In the genomic region with DNA sequence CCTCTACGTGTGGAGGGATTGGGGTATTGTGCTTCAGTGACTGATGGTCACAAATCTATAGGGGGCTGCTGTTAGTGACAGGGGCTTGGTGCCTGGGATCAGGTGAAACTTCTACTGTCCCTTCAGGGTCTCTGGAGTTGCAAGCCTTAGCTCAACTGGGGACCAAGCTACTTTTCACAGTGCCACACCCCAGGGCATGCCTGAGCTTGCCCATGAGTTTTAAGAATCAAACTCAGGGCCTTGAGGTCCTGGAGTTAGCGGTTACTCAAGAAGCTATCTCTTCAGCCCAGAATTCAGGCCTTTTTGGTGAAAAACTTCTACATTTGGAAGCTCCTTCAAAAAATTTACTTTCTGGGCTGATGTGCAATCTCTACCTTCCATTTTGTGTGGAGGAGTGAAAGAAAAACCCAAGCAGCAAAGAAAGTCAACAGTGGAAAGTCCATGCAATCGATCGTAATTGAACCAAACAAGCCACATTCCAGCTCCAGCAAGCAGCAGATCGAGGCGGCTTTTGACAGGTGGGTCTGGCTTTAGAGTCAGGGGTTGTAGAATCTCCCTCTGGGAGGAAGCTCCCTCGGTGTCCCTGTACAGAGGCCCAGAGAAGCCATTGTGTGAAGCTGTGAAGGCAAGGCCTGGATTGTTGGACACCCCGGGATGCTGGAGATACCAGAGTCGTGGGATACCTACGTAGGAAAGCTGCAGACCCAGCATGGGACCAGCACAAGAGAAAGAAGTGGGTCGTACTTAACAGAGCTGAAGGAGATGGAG, we compare ENCODE assay signal across 22 mouse cellular contexts. TPM values are rescaled to one million over a fixed set of nuclear protein-coding genes. Genes with fewer than 3 reads are reported as not detected.
DNase-seq lines count a peak whose midpoint lies in the region; ATAC-seq lines count a peak whose summit lies in the region.
"Had no signal": no experiment of that assay in that cellular context is flagged by ENCODE, and none has a peak within 500 bp of the region (broad histone marks: within the 10 kb centered on the region; RNA-seq: fewer than 3 reads in every experiment).

No protein-coding gene starts in this region.

- H3K27me3 ChIP-seq in heart, embryonic 13.5 days (replicated peaks), result no peaks in the 10 kb centered on the region
- no peaks in the 10 kb centered on the region for H3K27me3 ChIP-seq in liver, embryonic 11.5 days (replicated peaks; ENCODE audit: control insufficient read depth, insufficient read depth, low read length)
- no peaks in the 10 kb centered on the region for H3K27me3 ChIP-seq in stomach, embryonic 15.5 days (replicated peaks)
- no peaks in the 10 kb centered on the region for H3K27me3 ChIP-seq in forebrain, embryonic 15.5 days
- H3K27me3 ChIP-seq: limb, embryonic 12.5 days; midbrain, embryonic 13.5 days; neural tube, embryonic 15.5 days had no signal

- no peak for ATAC-seq in heart, embryonic 13.5 days (ENCODE audit: extremely low read depth, insufficient number of reproducible peaks, low FRiP score, low TSS enrichment)
- ATAC-seq in liver, embryonic 11.5 days (replicated peaks; ENCODE audit: low FRiP score), result no peak
- ATAC-seq in stomach, embryonic 15.5 days (ENCODE audit: insufficient read depth, low FRiP score, low read depth), result no peak
- ATAC-seq in forebrain, embryonic 15.5 days (replicated peaks), result no peak
- no peak for ATAC-seq in activated CD4-positive, CD25-positive, alpha-beta regulatory T cell, adult 4 months
- ATAC-seq: midbrain, embryonic 13.5 days had no signal

- no peak overlapping the region for H3K4me2 ChIP-seq in heart, embryonic 13.5 days
- no peak overlapping the region for H3K4me2 ChIP-seq in liver, embryonic 11.5 days
- no peak overlapping the region for H3K4me2 ChIP-seq in stomach, embryonic 15.5 days
- H3K4me2 ChIP-seq in forebrain, embryonic 15.5 days (replicated peaks), result no peak overlapping the region
- H3K4me2 ChIP-seq: limb, embryonic 12.5 days; midbrain, embryonic 13.5 days; neural tube, embryonic 15.5 days had no signal

- H3K9me3 ChIP-seq in heart, embryonic 13.5 days, result no peaks in the 10 kb centered on the region
- no peaks in the 10 kb centered on the region for H3K9me3 ChIP-seq in liver, embryonic 11.5 days (ENCODE audit: control insufficient read depth, low read length)
- H3K9me3 ChIP-seq in stomach, embryonic 15.5 days, result no peaks in the 10 kb centered on the region
- H3K9me3 ChIP-seq in forebrain, embryonic 15.5 days, result no peaks in the 10 kb centered on the region
- H3K9me3 ChIP-seq: limb, embryonic 12.5 days; midbrain, embryonic 13.5 days; neural tube, embryonic 15.5 days had no signal

- no peak for DNase-seq in heart, adult 8-10 months (ENCODE audit: low spot score)
- DNase-seq in ES-CJ7 (ENCODE audit: low read depth, low spot score), result peak; percentile 88
- DNase-seq in liver, embryonic 11.5 days (ENCODE audit: low spot score), result no peak
- DNase-seq in kidney, adult 8-10 months, result no peak
- DNase-seq: adrenal gland, postnatal 10 days; cerebellum, adult 11-12 months; heart, adult 2 months; layer of hippocampus, postnatal 36 days; right cerebral cortex, postnatal 4 days had no signal

- no peak overlapping the region for H3K9ac ChIP-seq in heart, embryonic 13.5 days
- H3K9ac ChIP-seq in liver, embryonic 11.5 days (ENCODE audit: low read depth, low read length), result no peak overlapping the region
- H3K9ac ChIP-seq in stomach, embryonic 15.5 days, result no peak overlapping the region
- no peak overlapping the region for H3K9ac ChIP-seq in forebrain, embryonic 15.5 days (replicated peaks)
- H3K9ac ChIP-seq: limb, embryonic 12.5 days; midbrain, embryonic 13.5 days; neural tube, embryonic 15.5 days had no signal

- peaks cover 4% of the 10 kb centered on the region for H3K36me3 ChIP-seq in heart, embryonic 13.5 days
- H3K36me3 ChIP-seq in liver, embryonic 11.5 days (ENCODE audit: control insufficient read depth, insufficient read depth, low read length), result peaks cover 2% of the 10 kb centered on the region
- H3K36me3 ChIP-seq in stomach, embryonic 15.5 days, result peaks cover 2% of the 10 kb centered on the region; the same call in 1 of the 2 replicates
- 0 out of 2 replicates have a peak, but pooled peaks cover under 1% of the 10 kb centered on the region for H3K36me3 ChIP-seq in forebrain, embryonic 15.5 days
- H3K36me3 ChIP-seq: midbrain, embryonic 13.5 days; neural tube, embryonic 15.5 days had no signal

- H3K4me1 ChIP-seq in heart, embryonic 13.5 days, result peaks cover 23% of the 10 kb centered on the region
- H3K4me1 ChIP-seq in liver, embryonic 11.5 days (replicated peaks; ENCODE audit: control insufficient read depth, insufficient read depth, low read length), result peaks cover 12% of the 10 kb centered on the region
- H3K4me1 ChIP-seq in stomach, embryonic 15.5 days, result peaks cover 15% of the 10 kb centered on the region
- peaks cover 11% of the 10 kb centered on the region for H3K4me1 ChIP-seq in forebrain, embryonic 15.5 days

- 75% methylated on average over 11 of the region's 11 CpGs for WGBS in heart, embryonic 13.5 days
- 69% methylated on average over 11 of the region's 11 CpGs for WGBS in liver, embryonic 11.5 days
- 65% methylated on average over 11 of the region's 11 CpGs for WGBS in stomach, embryonic 15.5 days
- WGBS in forebrain, embryonic 15.5 days, result 65% methylated on average over 11 of the region's 11 CpGs

- no peak overlapping the region for H3K4me3 ChIP-seq in heart, embryonic 13.5 days
- no peak overlapping the region for H3K4me3 ChIP-seq in liver, embryonic 11.5 days (ENCODE audit: low read depth, low read length)
- H3K4me3 ChIP-seq in stomach, embryonic 15.5 days (replicated peaks), result no peak overlapping the region
- no peak overlapping the region for H3K4me3 ChIP-seq in forebrain, embryonic 15.5 days
- H3K4me3 ChIP-seq: heart, adult 2 months; limb, embryonic 12.5 days; midbrain, embryonic 13.5 days; neural tube, embryonic 15.5 days had no signal

- peak overlapping the region; percentile 73 for H3K27ac ChIP-seq in heart, embryonic 13.5 days (replicated peaks)
- peak overlapping the region; percentile 26; the same call in 1 of the 2 replicates for H3K27ac ChIP-seq in liver, embryonic 11.5 days (ENCODE audit: low read depth, low read length)
- H3K27ac ChIP-seq in stomach, embryonic 15.5 days, result peak overlapping the region; percentile 71
- no peak overlapping the region for H3K27ac ChIP-seq in forebrain, embryonic 15.5 days (replicated peaks)
- H3K27ac ChIP-seq: heart, adult 2 months; kidney, postnatal 0 days; limb, embryonic 12.5 days; midbrain, embryonic 13.5 days; neural tube, embryonic 15.5 days had no signal

RNA-seq across cellular contexts. Expression of a gene that starts 3.3 kb away (rescaled TPM):
- polyA plus RNA-seq in heart, embryonic 13.5 days (2015; fragmentation: Nextera tagmentation; extraction: Ambion mirVana), result 3.0 and 3.2 TPM in 2 replicates
- total RNA-seq in heart, adult 8-10 months (2022), result 10 to 100 TPM; 11.2 to 15.3 (median 13.6) TPM
- 4.4 and 4.5 TPM in 2 replicates for polyA plus RNA-seq in liver, embryonic 11.5 days (2014; fragmentation: Nextera tagmentation; extraction: Ambion mirVana)
- 5.4 and 5.7 TPM in 2 replicates for polyA plus RNA-seq in stomach, embryonic 15.5 days (2015; fragmentation: Nextera tagmentation; extraction: Ambion mirVana)
- polyA plus RNA-seq in forebrain, embryonic 15.5 days (2015; fragmentation: Nextera tagmentation; extraction: Ambion mirVana), result 3.6 TPM in 2 replicates
- polyA plus RNA-seq in activated CD4-positive, CD25-positive, alpha-beta regulatory T cell, adult 4 months (2017; shearing (Covaris generic)), result 1 to 10 TPM; 3.2 to 3.9 TPM

RNA-seq across cellular contexts. Expression of a gene that starts 3.7 kb away (rescaled TPM):
- polyA plus RNA-seq in heart, embryonic 13.5 days (2015; fragmentation: Nextera tagmentation; extraction: Ambion mirVana), result not detected in 2 replicates
- 1 to 10 TPM; 2.0 to 4.7 (median 3.3) TPM for total RNA-seq in heart, adult 8-10 months (2022)
- polyA plus RNA-seq in liver, embryonic 11.5 days (2014; fragmentation: Nextera tagmentation; extraction: Ambion mirVana), result not detected in 2 replicates
- not detected in 2 replicates for polyA plus RNA-seq in stomach, embryonic 15.5 days (2015; fragmentation: Nextera tagmentation; extraction: Ambion mirVana)
- polyA plus RNA-seq in forebrain, embryonic 15.5 days (2015; fragmentation: Nextera tagmentation; extraction: Ambion mirVana), result not detected in 2 replicates
- not detected for polyA plus RNA-seq in activated CD4-positive, CD25-positive, alpha-beta regulatory T cell, adult 4 months (2017; shearing (Covaris generic))
- polyA plus RNA-seq: embryonic facial prominence, embryonic 11.5 days; kidney, postnatal 0 days; limb, embryonic 12.5 days; lung, postnatal 0 days; midbrain, embryonic 13.5 days; neural tube, embryonic 15.5 days had no signal

RNA-seq across cellular contexts. Expression of a gene that starts 25.5 kb away (rescaled TPM):
- 0.24 and 0.39 TPM in 2 replicates for polyA plus RNA-seq in heart, embryonic 13.5 days (2015; fragmentation: Nextera tagmentation; extraction: Ambion mirVana)
- under 1 TPM in 3 of 4 experiments, not detected in 1; 0.19 to 0.38 (median 0.23) TPM for total RNA-seq in heart, adult 8-10 months (2022)
- 0.62 and 0.78 TPM in 2 replicates for polyA plus RNA-seq in liver, embryonic 11.5 days (2014; fragmentation: Nextera tagmentation; extraction: Ambion mirVana)
- 0.58 and 0.66 TPM in 2 replicates for polyA plus RNA-seq in stomach, embryonic 15.5 days (2015; fragmentation: Nextera tagmentation; extraction: Ambion mirVana)
- not detected in 2 replicates for polyA plus RNA-seq in forebrain, embryonic 15.5 days (2015; fragmentation: Nextera tagmentation; extraction: Ambion mirVana)
- 100 to 1,000 TPM; 109 to 137 TPM for polyA plus RNA-seq in activated CD4-positive, CD25-positive, alpha-beta regulatory T cell, adult 4 months (2017; shearing (Covaris generic))
- total RNA-seq: gastrocnemius, adult 8-10 months; layer of hippocampus, adult 18-20 months; layer of hippocampus, postnatal 36 days; MEL had no signal

RNA-seq across cellular contexts. Expression of a gene that starts 54.3 kb away (rescaled TPM):
- 454 and 519 TPM in 2 replicates for polyA plus RNA-seq in heart, embryonic 13.5 days (2015; fragmentation: Nextera tagmentation; extraction: Ambion mirVana)
- 10 to 100 TPM; 56.9 to 65.9 (median 62.7) TPM for total RNA-seq in heart, adult 8-10 months (2022)
- 690 and 722 TPM in 2 replicates for polyA plus RNA-seq in liver, embryonic 11.5 days (2014; fragmentation: Nextera tagmentation; extraction: Ambion mirVana)
- polyA plus RNA-seq in stomach, embryonic 15.5 days (2015; fragmentation: Nextera tagmentation; extraction: Ambion mirVana), result 574 and 580 TPM in 2 replicates
- polyA plus RNA-seq in forebrain, embryonic 15.5 days (2015; fragmentation: Nextera tagmentation; extraction: Ambion mirVana), result 550 and 591 TPM in 2 replicates
- 100 to 1,000 TPM; 402 to 505 TPM for polyA plus RNA-seq in activated CD4-positive, CD25-positive, alpha-beta regulatory T cell, adult 4 months (2017; shearing (Covaris generic))

Comparison
In these comparisons a context has a peak if more than half of its experiments do, and no peak if none do; other contexts are left out.
1. RNA of a gene that starts 25.5 kb away (polyA plus RNA-seq): 109 to 137 TPM in activated CD4-positive, CD25-positive, alpha-beta regulatory T cell, adult 4 months; 0.62 to 0.78 TPM in liver, embryonic 11.5 days, 0.58 to 0.66 TPM in stomach, embryonic 15.5 days, 0.24 to 0.39 TPM in heart, embryonic 13.5 days and not detected in forebrain, embryonic 15.5 days; every median in the first group is over 10 times any median in the second.